Comparison of ENCODE assay signal across 8 mouse cellular contexts in the genomic region with DNA sequence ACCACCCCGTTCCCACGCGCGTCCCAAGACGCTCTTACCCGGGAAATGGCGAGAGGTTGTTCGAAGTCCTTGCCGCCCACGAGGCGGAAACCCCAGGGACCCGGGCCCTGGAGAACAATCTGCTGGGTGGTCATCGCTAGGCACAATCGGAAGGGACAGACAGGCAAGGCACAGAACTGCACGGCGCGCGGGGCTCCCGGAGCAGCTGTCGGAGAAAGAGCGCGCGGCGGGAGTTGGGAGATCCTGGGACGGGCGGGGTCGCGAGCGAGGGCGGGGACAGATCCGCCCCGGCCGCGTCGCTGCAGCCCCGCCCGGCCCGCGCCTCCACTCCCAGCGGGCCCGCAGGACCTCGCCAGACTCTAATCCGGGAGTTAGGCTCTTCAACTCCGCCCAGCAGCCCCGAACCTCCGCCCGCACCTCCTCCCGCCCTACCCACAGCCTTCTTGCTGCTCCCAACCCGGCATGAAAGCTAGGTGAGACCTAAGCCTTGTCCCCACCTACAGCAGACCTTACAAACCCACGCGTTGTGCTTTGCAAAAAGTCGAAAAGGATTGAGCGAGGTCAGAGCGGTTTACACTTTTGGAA. TPM values are rescaled to one million over a fixed set of nuclear protein-coding genes. Genes with fewer than 3 reads are reported as not detected.
DNase-seq lines count a peak whose midpoint lies in the region; ATAC-seq and TF ChIP-seq lines count a peak whose summit lies in the region.

A gene (minus strand): TSS at position 535 of the 585 bp plus-strand sequence.

- H3K27ac ChIP-seq in embryonic facial prominence, embryonic 14.5 days (replicated peaks; ENCODE audit: low read depth, low read length): no peak within 1 kb of the TSS
- H3K27ac ChIP-seq in heart, embryonic 13.5 days (replicated peaks): peak within 1 kb of the TSS; percentile 85
- no peak within 1 kb of the TSS for H3K27ac ChIP-seq in kidney, postnatal 0 days

- H3K4me3 ChIP-seq in embryonic facial prominence, embryonic 14.5 days (ENCODE audit: low read depth, low read length): peak within 1 kb of the TSS; percentile 70
- H3K4me3 ChIP-seq in heart, embryonic 13.5 days: peak within 1 kb of the TSS; percentile 87
- peak within 1 kb of the TSS; percentile 69 for H3K4me3 ChIP-seq in kidney, postnatal 0 days (replicated peaks; ENCODE audit: low read depth, low read length)

- H3K36me3 ChIP-seq in embryonic facial prominence, embryonic 14.5 days (ENCODE audit: control insufficient read depth, insufficient read depth, low read length): no peaks in the 10 kb centered on the region
- H3K36me3 ChIP-seq in heart, embryonic 13.5 days: peaks cover 18% of the 10 kb centered on the region
- no peaks in the 10 kb centered on the region for H3K36me3 ChIP-seq in kidney, postnatal 0 days (ENCODE audit: insufficient read depth, low read length)

- peak; percentile 80 for DNase-seq in CD4-positive, CD25-positive, alpha-beta regulatory T cell, adult 2 months (ENCODE audit: low read depth, low spot score)
- DNase-seq in embryonic facial prominence, embryonic 14.5 days (ENCODE audit: low spot score): peak; percentile 85
- peak; percentile 82 for DNase-seq in kidney, postnatal 0 days (ENCODE audit: low spot score)
- DNase-seq in lung, postnatal 10 days: peak; percentile 85
- DNase-seq in ovary, postnatal 10 days (ENCODE audit: low spot score): peak; percentile 53
- peak; percentile 23 for DNase-seq in urinary bladder, postnatal 10 days (ENCODE audit: low spot score)

- ATAC-seq in activated CD4-positive, CD25-positive, alpha-beta regulatory T cell, adult 4 months: peak; percentile 38
- peak; percentile 91 for ATAC-seq in embryonic facial prominence, embryonic 14.5 days (ENCODE audit: low read depth)
- ATAC-seq in heart, embryonic 13.5 days (ENCODE audit: extremely low read depth, insufficient number of reproducible peaks, low FRiP score, low TSS enrichment): peak; percentile 79
- peak; percentile 85 for ATAC-seq in kidney, postnatal 0 days (replicated peaks; ENCODE audit: low FRiP score, low read depth)

- H3K4me2 ChIP-seq in embryonic facial prominence, embryonic 14.5 days (ENCODE audit: low read depth, low read length): peak within 1 kb of the TSS; percentile 97
- peak within 1 kb of the TSS; percentile 80 for H3K4me2 ChIP-seq in heart, embryonic 13.5 days
- H3K4me2 ChIP-seq in kidney, postnatal 0 days (ENCODE audit: low read length): peak within 1 kb of the TSS; percentile 96

- WGBS in embryonic facial prominence, embryonic 14.5 days: under 1% methylated on average over 25 of the region's 54 CpGs
- WGBS in heart, embryonic 13.5 days: under 1% methylated on average over 51 of the region's 54 CpGs
- WGBS in kidney, postnatal 0 days: under 1% methylated on average over 37 of the region's 54 CpGs

- H3K27me3 ChIP-seq in embryonic facial prominence, embryonic 14.5 days (replicated peaks; ENCODE audit: control insufficient read depth, insufficient read depth, low read length): peaks cover 31% of the 10 kb centered on the region
- H3K27me3 ChIP-seq in heart, embryonic 13.5 days (replicated peaks): no peaks in the 10 kb centered on the region; the same call in 1 of the 2 replicates
- H3K27me3 ChIP-seq in kidney, postnatal 0 days (ENCODE audit: insufficient read depth, low read length): peaks cover 7% of the 10 kb centered on the region; the same call in 1 of the 2 replicates

- peaks cover 5% of the 10 kb centered on the region for H3K4me1 ChIP-seq in embryonic facial prominence, embryonic 14.5 days (ENCODE audit: control insufficient read depth, insufficient read depth, low read length)
- peaks cover 40% of the 10 kb centered on the region for H3K4me1 ChIP-seq in heart, embryonic 13.5 days
- peaks cover 10% of the 10 kb centered on the region; the same call in 1 of the 2 replicates for H3K4me1 ChIP-seq in kidney, postnatal 0 days (replicated peaks; ENCODE audit: insufficient read depth, low read length)

- peak within 1 kb of the TSS; percentile 74 for H3K9ac ChIP-seq in embryonic facial prominence, embryonic 14.5 days (ENCODE audit: low read depth, low read length)
- peak within 1 kb of the TSS; percentile 95 for H3K9ac ChIP-seq in heart, embryonic 13.5 days
- H3K9ac ChIP-seq in kidney, postnatal 0 days (ENCODE audit: low read depth, low read length): peak within 1 kb of the TSS; percentile 62

- TF ChIP-seq CTCF in kidney, postnatal 0 days (IDR thresholded peaks at IDR 0.05; ENCODE audit: low read depth): no peak

- H3K9me3 ChIP-seq in embryonic facial prominence, embryonic 14.5 days (ENCODE audit: control insufficient read depth, low read length): no peaks in the 10 kb centered on the region
- H3K9me3 ChIP-seq in heart, embryonic 13.5 days: no peaks in the 10 kb centered on the region
- H3K9me3 ChIP-seq in kidney, postnatal 0 days (replicated peaks; ENCODE audit: low read length): no peaks in the 10 kb centered on the region

RNA-seq across cellular contexts. Expression of the gene that starts here (rescaled TPM):
- 100 to 1,000 TPM; 169 to 193 TPM for polyA plus RNA-seq in activated CD4-positive, CD25-positive, alpha-beta regulatory T cell, adult 4 months (2017; shearing (Covaris generic))
- polyA plus RNA-seq in embryonic facial prominence, embryonic 14.5 days (2014; fragmentation: Nextera tagmentation; extraction: Ambion mirVana): 143 and 150 TPM in 2 replicates
- 247 and 281 TPM in 2 replicates for polyA plus RNA-seq in heart, embryonic 13.5 days (2015; fragmentation: Nextera tagmentation; extraction: Ambion mirVana)
- polyA plus RNA-seq in kidney, postnatal 0 days (2015; fragmentation: Nextera tagmentation; extraction: Ambion mirVana): 34.4 and 40.0 TPM in 2 replicates

Comparison
In these comparisons a context has a peak if more than half of its experiments do, and no peak if none do; other contexts are left out.
1. DNase-seq: peak in every context shown above with its lines; median percentile 85 in embryonic facial prominence, embryonic 14.5 days; 85 in lung, postnatal 10 days; 82 in kidney, postnatal 0 days; 80 in CD4-positive, CD25-positive, alpha-beta regulatory T cell, adult 2 months; 53 in ovary, postnatal 10 days; 23 in urinary bladder, postnatal 10 days.
2. ATAC-seq: peak in every context shown above with its lines; median percentile 91 in embryonic facial prominence, embryonic 14.5 days; 85 in kidney, postnatal 0 days; 79 in heart, embryonic 13.5 days; 38 in activated CD4-positive, CD25-positive, alpha-beta regulatory T cell, adult 4 months.